Mouse (Mus musculus) monocyte, adult 2 months (primary cell): ENCODE data around the gene Dtymk.
"Not testable (repeated sequence)": the region's sequence is repeated elsewhere in the genome, so short reads cannot be mapped to it uniquely, and the experiment has no call there.

Experiments
- DNase-seq, 2 experiments: peaks; one replicate each; pipeline ENCODE4 v3.0.0; 2022; ENCODE audit warnings: low spot score in 2 of 2, low read depth in 1 of 2

Gene Dtymk

DNA sequence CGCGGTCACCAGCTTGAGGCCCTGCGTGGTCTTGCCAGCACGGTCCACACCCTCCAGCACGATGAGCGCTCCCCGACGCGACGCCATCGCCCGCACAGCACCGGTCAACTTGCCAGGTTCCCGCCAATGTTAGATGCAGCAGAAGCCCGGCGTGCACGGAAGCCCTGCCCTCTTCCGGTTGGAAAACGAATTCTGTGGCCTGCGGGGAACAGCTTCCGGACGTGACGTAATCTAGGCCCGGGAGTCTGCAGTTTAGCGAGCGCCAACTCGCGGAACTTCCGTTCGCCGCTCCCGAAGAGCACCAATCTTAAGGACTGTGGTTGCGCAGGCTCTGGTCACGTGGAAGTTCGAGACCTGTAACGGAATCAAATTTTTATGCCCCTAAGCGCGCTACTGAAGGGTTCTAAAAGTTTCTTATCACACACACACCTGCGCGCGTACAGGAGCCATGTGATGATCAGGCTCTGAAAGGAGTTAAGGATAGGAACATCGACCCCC lies at the start of gene Dtymk:
Dtymk (minus strand) TSS at position 194 of the 498 bp plus-strand sequence.
- DNase-seq, result peak; percentile 82

DNA sequence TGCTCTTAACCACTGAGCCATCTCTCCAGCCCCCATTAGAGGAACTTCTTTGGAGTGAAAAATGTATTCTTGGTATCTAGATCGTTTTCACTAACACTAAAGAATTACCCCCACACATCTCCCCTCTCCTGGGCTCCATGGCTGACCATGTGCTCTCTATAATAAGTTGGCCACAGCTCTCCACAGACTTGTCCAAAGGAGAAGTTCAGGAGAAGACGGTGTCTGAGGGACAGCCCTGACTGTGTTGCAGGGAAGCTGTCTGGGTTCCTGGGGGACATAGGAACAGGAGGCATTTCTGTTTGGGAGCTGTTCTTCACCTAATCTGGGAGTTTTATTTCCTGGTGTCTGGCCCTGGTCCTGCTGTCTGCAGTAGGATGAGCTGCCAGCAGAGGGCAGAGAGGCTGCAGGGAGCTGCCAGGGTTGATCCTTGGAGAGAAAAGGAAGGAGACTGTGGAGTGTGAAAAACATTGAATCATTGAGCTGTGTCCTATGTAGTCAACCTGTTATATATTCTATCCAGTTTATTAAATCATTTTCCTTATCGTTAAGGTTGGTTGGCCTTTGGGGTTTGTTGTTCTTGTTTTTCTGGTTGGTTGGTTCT lies 44.1 kb upstream of the Dtymk start:
- DNase-seq, result not testable (repeated sequence)

DNA sequence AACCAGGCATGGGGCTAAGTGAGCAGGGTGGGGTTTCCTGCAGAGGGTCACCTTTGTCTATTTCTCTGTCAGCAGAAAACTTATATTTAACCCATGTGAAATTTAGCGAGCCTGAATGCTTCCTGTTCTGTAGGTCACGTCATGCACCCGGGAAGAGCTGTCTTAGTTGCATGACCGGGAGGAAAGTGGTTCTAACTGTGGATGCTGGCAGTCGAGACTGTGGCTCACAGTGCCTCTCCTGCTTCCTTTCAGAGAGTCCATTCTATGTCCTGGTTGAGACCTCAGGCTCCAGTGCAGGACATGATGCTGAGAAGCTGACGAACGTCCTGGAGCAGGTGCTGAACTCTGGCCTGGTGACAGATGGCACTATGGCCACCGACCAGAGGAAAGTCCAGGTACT lies 36.8 kb upstream of the Dtymk start:
- not testable (repeated sequence) for DNase-seq

DNA sequence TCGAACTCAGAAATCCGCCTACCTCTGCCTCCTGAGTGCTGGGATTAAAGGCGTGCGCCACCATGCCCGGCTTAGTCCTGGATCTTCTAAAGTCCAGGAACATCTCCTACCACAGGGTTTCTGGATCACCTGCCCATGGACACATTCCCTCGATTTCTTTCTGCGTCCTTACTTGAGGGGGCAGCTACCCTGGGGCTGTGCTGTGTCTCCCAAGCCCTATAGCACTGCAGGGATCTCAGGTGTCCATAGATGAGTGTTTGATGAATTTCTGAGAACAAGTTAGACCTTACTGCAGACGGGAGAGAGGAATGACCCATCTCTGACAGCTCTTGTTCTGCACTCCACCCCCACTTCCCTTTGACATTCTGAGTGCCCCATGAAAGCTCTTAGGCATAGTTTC lies 35.6 kb upstream of the Dtymk start:
- no peak for DNase-seq

DNA sequence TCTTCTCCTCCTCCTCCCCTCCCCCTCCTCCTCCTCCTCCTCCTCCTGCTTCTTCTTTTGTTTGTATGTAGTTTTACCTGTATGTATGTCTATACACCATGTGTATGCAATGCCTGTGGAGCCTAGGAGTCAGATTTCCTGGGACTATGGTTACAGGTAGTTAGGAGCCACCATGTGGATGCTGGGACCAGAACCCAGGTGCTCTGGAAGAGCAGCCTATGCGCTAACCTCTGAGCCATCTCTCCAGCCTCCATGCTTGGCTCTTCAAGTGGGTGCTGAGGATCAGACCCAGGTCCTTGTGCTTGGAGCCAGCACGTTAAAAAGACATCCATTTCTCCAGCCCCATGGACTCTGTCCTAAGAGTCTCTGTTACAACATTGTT lies 34.8 kb upstream of the Dtymk start:
- DNase-seq, result no peak

DNA sequence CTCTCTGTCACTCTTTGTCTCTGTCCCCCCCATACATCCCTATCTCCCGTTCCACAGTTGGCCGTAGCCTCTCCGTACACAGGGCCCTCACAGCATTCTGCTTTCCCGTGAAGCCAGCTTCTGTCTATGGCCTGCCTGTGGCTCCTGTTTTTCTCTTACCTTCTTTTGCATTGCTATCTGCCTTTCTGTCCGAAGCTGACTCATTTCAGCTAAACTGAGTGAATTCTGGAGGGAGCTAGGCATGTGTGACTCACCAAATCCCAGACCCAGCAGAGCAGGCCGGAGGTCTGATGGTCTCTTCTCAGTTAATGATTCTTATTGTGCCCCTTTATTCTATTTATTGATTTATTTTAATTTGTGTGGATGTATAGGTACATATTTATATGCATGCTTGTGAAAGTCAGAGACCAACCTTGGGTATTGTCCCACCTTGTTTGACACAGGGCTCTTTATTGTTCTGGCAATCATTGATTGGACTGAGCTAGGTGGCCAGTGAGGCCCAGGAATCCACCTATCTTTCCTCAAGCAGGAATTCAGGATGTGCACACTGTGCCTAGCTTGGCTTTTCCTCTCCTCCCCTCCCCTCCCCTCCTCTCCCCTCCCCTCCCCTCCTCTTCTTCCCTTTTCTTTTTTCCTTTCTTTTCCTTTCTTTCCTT lies 34.3 kb upstream of the Dtymk start:
- DNase-seq, result no peak

DNA sequence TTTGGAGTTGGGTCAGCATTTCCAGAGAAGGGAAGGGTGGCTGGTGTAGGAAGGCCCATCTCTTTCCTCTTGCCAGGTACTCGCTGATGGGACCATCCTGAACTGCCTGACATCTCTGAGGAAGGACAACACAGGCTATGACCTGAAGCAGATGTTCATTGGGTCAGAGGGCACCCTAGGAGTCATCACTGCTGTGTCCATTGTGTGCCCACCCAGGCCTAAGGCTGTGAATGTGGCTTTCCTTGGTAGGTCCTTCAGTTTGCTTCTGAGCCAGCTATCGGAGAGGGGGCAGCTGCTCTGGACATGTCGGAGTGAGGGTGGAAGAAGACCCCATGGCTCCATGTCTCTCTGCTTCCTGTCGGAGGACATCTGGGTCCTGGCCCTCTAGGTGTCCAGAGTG lies 33.5 kb upstream of the Dtymk start:
- DNase-seq, result no peak

DNA sequence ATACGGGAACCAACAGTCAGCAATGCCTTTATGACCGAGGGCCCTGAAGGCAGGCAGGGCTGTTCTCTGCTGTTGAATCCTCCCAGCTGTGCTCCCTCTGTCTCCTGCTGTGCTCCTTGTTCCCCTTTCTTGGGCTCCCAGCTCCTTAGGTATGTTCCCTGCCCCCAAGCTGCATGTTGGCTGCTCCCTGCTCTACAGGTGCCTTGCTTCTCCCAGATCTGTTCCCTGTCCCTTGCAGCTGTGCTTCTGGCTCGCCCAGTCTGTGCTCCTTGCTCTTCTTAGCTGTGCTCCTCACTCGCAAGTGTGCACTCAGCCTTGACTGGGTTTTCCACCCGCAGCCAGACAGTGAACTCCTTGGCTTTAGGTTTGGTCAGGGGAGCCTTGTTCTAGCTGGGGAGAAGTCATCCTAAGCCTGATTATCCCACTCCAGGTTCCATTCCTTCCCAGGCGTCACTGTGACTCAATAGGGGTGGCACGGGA lies 33.0 kb upstream of the Dtymk start:
- no peak for DNase-seq

DNA sequence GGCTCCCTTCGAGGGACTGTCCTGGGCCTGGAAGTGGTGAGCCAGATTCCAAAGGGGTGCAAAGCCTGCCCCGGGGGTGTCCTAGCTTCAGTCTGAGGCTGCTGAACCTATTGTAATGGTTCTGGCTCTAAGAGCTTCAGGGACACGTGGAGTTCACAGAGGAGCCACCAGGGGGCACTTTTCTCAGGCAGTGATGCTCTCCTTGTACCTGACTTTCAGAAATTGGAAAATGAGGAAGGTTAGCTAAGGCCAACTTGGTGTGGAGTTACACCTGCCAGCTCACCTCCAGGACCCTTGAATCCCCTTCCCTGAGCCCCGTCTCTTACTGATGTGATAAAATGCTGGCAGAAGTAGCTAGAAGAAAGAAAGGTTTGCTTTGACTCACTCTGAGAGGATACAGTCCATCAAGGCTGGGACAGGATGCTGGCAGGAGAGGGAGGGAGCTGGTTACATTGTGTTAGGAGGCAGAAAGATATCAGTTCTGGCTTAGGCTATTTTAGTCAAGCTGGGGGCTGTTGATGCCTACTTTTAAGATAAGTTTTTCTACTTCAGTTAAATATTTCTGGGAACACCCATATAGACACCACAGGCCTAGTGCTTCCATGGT lies 31.1 kb upstream of the Dtymk start:
- DNase-seq, result peak in 1 of 2 experiments; percentile 0

DNA sequence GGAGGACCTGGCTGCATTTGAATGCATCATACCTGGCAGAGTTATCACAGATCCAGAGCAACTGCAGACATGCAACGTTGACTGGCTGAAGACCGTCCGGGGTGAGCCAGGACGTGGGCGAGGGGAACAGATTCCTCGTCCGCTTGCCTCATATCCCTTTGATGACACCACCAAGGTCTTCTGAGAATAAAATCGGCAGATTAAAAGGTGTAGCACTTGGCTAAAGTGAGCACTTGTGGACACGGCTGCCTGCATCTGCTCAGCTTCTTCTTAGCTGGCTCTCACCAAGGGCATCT lies 24.8 kb upstream of the Dtymk start:
- no peak for DNase-seq

DNA sequence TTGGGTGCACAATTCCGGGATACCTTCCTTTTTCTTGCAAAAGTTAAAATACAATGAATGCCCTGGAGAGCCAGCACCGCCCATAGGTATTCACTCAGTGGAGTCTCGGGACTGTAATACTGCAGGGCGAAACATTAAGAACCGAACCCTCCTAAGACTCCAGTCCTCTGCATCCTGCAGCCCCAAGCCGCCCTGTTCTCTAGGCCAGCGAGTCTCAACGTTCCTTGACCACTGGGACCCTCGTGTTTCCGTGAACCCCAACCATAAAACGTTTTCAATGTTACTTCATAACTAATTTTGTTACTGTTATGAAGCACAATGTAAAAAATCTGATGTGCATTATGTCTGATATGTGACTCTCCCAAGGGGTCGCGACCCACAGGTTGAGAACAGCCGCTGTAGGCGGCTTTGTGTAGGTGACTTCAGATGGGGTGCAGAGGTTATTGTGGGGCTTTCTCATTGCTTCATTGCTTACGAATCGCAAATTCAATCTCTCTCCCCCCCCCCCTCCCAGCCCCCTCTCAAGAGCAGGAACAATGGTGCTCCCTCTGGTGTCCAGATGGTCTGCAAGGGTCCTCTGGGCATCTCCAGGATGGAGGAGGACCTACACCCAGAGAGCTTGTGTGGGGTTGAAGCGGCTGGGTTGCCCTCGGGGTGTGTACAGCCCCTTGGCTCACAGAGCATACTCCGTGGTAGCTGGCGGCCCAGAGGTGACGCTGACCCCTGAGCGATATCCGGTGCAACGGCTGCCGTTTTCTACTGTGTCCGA lies 24.2 kb upstream of the Dtymk start:
- DNase-seq, result no peak

DNA sequence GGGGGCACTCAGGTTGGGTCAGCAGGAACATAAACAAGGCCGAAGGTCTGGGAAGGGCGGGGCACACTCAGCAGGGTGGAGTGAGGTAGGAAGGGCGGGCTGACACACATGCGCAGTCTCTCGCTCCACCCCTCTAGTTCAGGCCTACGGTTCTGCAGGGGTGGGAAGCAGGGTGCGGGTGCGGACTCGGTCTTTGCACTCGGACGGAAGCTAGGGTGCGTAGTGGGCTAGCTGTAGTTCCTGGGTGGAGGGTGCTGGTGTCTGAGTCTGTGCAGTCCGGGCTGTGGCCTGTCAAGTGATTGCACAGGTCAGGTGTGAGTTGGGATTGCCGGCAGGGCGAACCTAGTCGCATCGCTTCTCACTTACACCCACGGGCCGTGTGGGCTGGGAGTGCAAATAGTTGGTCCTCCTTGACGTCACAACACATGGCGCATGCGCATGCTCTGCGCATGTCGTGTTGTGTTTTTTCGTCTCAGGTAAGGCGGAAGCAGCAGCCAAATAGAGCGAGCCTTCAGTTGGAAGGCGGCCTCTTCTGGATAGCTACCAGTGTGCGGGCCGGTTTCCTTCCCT lies 23.5 kb upstream of the Dtymk start:
- peak; percentile 74 to 82 for DNase-seq

DNA sequence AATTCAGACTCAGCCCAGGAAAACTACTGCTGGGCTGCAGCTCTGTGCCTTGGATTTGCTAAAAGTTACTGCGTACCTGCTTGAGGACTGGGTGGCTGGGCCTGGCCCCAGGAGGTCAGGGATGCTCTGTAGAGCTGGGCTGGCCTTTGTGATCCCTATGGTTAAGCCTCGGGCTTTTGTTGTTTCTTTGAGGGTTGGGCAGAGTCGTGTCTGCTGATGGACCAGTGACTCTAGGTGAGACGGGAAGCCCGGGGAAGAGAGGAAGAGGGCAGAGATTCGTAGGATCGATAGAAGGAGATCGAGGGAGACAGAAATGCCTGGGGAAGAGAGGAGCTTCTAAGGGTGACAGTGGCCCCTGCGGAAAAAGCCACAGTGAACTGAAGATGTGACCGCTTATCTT lies 22.9 kb upstream of the Dtymk start, which contains the start of gene D2hgdh:
D2hgdh (plus strand) TSS at position 301 of the 400 bp plus-strand sequence.
- no peak for DNase-seq

DNA sequence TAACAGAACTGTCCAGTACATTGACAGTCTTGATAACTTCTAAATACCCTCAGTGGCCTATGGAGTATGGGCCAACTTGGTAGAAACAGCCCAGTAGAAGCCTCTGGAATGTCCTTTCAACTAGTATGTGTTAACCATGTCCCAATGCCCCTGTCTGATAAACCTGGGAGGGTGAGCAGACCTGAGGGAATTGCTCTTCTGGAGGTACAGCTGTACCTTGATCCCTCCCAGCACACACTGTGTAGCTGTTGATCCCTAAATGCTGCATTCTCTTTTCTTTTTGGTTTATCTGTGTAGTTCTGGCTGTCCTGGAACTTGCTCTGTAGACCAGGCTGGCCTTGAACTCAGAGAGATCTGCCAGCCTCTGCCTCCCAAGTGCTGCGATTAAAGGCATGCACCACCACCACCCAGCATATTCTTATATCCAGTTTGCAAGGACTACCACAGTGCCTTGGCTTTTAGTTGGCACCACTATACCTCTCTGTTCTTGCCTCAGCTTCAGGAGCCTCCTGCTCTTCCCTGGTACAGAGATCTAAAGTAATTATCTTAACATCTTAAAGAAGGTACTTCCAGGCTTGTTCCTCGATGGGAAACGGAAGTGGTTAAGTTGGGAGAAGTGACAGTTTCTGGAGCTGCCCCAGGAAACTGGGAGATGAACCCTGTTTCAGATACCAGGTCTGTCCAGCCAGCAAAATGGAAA lies 22.2 kb upstream of the Dtymk start:
- no peak for DNase-seq

DNA sequence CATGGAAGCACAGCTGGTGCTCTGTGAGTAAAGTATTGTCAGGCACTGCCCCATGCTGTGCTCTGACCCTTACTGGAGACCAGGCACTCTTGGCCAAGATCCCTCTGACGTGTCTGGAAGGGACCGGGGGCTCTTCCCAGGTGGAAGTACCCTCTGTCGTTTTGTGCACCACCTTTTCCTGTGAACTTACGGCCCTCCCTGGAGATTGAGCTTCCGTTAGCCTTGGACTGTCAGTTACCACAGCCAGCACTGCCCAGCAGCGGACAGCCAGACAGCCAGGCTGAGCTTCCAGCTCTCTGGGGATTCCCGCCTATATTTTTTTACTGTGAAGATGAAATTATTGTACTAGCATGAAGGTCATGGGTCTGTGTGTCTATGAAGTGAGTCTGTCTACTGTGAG lies 17.0 kb upstream of the Dtymk start:
- DNase-seq, result no peak

DNA sequence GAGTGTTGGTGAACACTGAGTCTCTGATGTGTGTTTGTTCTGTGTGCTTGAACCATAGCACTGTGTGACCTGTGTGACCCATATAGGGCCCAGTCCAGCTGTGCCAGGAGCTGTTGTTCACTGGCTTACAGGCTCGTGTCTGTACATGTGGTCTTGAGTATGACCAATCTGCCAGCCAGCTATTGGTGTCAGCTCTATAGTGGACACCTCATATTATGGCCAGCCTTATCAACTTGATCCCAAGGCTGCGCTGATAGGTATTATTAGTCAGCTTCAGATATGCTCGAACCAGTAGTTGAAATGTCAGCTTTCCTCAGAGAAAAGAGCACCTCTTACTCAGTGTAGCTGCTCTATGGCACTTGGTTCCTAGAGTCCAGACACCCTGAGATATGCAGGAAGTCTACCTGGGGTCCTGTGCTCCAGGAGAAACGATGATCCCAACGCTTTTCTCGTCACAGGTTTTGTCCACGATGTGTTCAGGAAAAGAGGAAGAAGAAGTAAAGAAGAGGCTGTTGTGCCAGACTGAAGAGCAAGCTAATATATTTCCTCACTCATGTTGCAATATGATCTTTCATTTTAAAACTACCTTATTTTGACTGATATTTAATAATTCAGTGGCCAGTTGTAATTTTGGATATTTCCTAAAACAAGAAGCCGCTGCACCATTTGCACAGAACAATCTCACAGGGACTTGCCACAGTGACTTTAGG lies 16.2 kb upstream of the Dtymk start:
- no peak for DNase-seq

DNA sequence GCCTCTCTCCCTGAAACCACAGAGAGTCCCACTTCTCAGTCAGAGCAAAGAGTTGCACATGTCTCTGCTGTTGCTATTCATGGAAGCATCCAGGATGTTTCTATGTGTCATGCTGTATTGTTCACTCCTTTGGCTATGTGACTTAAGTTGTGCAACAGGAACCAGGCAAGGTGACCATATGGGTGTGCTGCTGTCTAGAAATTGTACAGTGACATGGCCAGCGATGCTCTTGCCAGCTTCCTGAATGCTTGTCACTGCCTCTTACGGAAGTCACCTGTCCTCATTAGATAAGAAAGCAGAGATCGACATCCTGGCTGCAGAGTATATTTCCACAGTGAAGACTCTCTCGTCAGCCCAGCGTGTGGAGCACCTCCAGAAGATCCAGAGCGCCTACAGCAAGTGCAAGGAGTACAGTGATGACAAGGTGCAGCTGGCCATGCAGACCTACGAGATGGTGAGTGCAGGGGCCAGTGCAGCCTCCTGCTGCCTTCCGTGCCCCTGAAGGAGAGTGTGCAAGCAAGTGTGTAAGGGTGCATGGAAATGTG lies 9.8 kb upstream of the Dtymk start:
- no peak for DNase-seq

DNA sequence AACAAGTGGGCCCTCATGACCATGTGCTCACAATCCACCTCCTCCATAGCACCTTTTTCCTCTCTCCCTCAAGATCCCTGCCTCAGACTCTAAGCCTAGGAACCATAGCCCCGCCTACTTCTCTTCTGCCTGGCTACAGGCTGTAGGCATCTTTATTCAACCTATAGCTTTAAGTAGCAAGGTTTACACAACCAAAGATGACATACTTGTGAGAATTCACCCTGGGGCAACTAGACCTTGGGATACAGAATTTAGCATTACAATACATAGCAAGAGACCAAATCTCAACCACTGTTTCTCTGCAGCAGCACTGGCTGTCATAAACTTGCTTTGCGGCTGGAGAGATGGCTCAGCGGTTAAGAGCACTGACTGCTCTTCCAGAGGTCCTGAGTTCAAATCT lies 8.3 kb upstream of the Dtymk start:
- no peak for DNase-seq

DNA sequence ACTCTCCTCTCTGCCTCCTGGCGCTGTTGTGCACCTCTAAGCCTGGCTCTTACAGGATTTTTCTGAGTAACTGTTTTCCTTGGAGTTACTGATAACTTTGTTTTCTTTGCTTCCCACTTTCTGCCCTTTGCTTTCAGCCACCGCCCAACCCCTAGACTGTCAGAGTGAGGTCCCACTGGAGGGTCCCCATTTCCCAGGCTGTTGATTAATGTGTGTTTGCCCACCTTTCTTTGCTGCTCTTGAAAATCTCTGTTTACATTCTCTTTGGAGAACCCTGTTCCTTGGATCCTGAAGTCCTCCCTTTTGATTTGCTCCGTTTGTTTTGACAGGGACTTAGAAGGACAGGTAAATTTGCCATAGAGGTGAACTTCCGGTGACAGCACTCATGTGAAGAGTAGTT lies 7.1 kb upstream of the Dtymk start:
- no peak for DNase-seq
